Mouse (Mus musculus) ES-E14 (cell line): Measurements from ENCODE around the gene Trnt1. TPM values are rescaled to one million over a fixed set of nuclear protein-coding genes. Genes with fewer than 3 reads are reported as not detected.

Source experiments
- DNase-seq: peaks from one replicate; pipeline ENCODE4 v3.0.0-alpha.2; 2013; ENCODE audit warnings: low read depth, low spot score
- H3K27ac ChIP-seq: 2 replicates; pipeline ENCODE4 v1.5.1; 2012; ENCODE audit warnings: low read depth, mild to moderate bottlenecking, low read length, moderate library complexity, mixed read lengths; ENCODE audit not compliant: poor library complexity, insufficient read depth, severe bottlenecking
- H3K36me3 ChIP-seq: 2 replicates; pipeline ENCODE4 v1.6.1; 2012; ENCODE audit warnings: mild to moderate bottlenecking, low read length, moderate library complexity, mixed read lengths; ENCODE audit not compliant: control insufficient read depth, poor library complexity, insufficient read depth, severe bottlenecking
- H3K4me1 ChIP-seq, 2 experiments: fragments of 150-350 bp in 1 of 2; sonication (generic) in 1 of 2; 2 replicates each; pipeline ENCODE4 v1.6.1; 2012; ENCODE audit warnings: low read length in 2 of 2, mild to moderate bottlenecking in 1 of 2, mixed read lengths in 1 of 2; ENCODE audit not compliant: control insufficient read depth in 2 of 2, insufficient read depth in 2 of 2, poor library complexity in 1 of 2
- H3K4me3 ChIP-seq, 2 experiments: fragments of 150-350 bp in 1 of 2; sonication (generic) in 1 of 2; 2 replicates each; pipeline ENCODE4 v1.5.1; 2012; ENCODE audit warnings: low read length in 2 of 2, low read depth in 1 of 2, mild to moderate bottlenecking in 1 of 2, mixed read lengths in 1 of 2; ENCODE audit not compliant: insufficient read depth in 1 of 2, poor library complexity in 1 of 2, severe bottlenecking in 1 of 2
- H3K9ac ChIP-seq: 2 replicates; pipeline ENCODE4 v1.6.1; 2012; ENCODE audit warnings: low read depth, mild to moderate bottlenecking, low read length, mixed read lengths; ENCODE audit not compliant: poor library complexity, insufficient read depth, severe bottlenecking
- H3K9me3 ChIP-seq: fragments of 150-350 bp; sonication (generic); 2 replicates; pipeline ENCODE4 v1.6.1; 2012; ENCODE audit warnings: low read depth, mild to moderate bottlenecking, low read length; ENCODE audit not compliant: control insufficient read depth, insufficient read depth
- CHD2 ChIP-seq: IDR thresholded peaks from 2 replicates; pipeline ENCODE4 v1.6.1; 2014; ENCODE audit warnings: mild to moderate bottlenecking, low read depth, low read length, inconsistent platforms
- HCFC1 ChIP-seq: IDR thresholded peaks from 2 replicates; pipeline ENCODE4 v1.6.1; 2012; ENCODE audit warnings: low read length, inconsistent platforms, borderline replicate concordance; ENCODE audit not compliant: insufficient read depth
- MAFK ChIP-seq: IDR thresholded peaks from 2 replicates; pipeline ENCODE4 v1.6.1; 2014; ENCODE audit warnings: mild to moderate bottlenecking, low read depth, low read length, inconsistent platforms; ENCODE audit not compliant: insufficient read depth
- ZC3H11A ChIP-seq: IDR thresholded peaks from 2 replicates; pipeline ENCODE4 v1.6.1; 2012; ENCODE audit warnings: low read depth, mild to moderate bottlenecking, inconsistent platforms, low read length, borderline replicate concordance
- ZNF384 ChIP-seq: IDR thresholded peaks from 2 replicates; pipeline ENCODE4 v1.6.1; 2012; ENCODE audit warnings: low read depth, low read length, inconsistent platforms
- in situ Hi-C, 2 experiments: fragments of 600-800 bp; cut with MboI; formaldehyde crosslinking; loops; one replicate each; pipeline ENCODE4 v1.15.1; 2025; ENCODE audit warnings: low sequenced_read_pairs in 2 of 2, inconsistent platforms in 1 of 2; ENCODE audit not compliant: unreplicated experiment in 2 of 2
- total RNA-seq: library from RNA; depleted of rRNA; stranded (reverse); fragments of 300-350 nt; gene quantifications from 2 replicates; pipeline ENCODE4 v1.2.3, GENCODE M21; 2012

The Trnt1 gene
- total RNA-seq, 1 experiment = 72.9 TPM

GRCm38 (mm10) chr6:106792486-106792885 is 23.6 kb downstream of the Trnt1 start:
- no peak for TF ChIP-seq ZC3H11A
- no peak for TF ChIP-seq MAFK
- TF ChIP-seq CHD2 = no peak
- TF ChIP-seq HCFC1 = no peak
- no peak for TF ChIP-seq ZNF384
- in situ Hi-C loops = loop anchor here in 1 of 2 experiments (25.0 kb wide), 1 partner anchor 1270 kb away; the partner anchor contains the start of gene Setmar
- no peak overlapping the region for H3K27ac ChIP-seq
- no peak overlapping the region for H3K4me3 ChIP-seq
- H3K9ac ChIP-seq = no peak overlapping the region
- no peaks in the 10 kb centered on the region for H3K9me3 ChIP-seq
- DNase-seq = no peak
- peaks cover 15% of the 10 kb centered on the region for H3K36me3 ChIP-seq
- no peaks in the 10 kb centered on the region for H3K4me1 ChIP-seq

- Histone ChIP-seq H3K4me3 (no peak overlapping the region), H3K9ac (no peak overlapping the region), H3K4me1 (no peaks in the 10 kb centered on the region), H3K36me3 (peaks cover 15% of the 10 kb centered on the region), H3K27ac (no peak overlapping the region), H3K9me3 (no peaks in the 10 kb centered on the region)
- in situ Hi-C loops = loop anchor here in 1 of 2 experiments (25.0 kb wide), 1 partner anchor 1269 kb away; the partner anchor contains the start of gene Setmar
- DNase-seq = no peak
- no peak for TF ChIP-seq ZC3H11A
- no peak for TF ChIP-seq CHD2
- no peak for TF ChIP-seq HCFC1
- TF ChIP-seq ZNF384 = no peak
- TF ChIP-seq MAFK = no peak
These were observed 24.2 kb downstream of the Trnt1 start for GRCm38 (mm10) chr6:106793088-106793487.

GRCm38 (mm10) chr6:106793621-106794020 is 24.7 kb downstream of the Trnt1 start:
- Histone ChIP-seq H3K27ac (no peak overlapping the region), H3K36me3 (peaks cover 15% of the 10 kb centered on the region), H3K4me3 (no peak overlapping the region), H3K9me3 (no peaks in the 10 kb centered on the region), H3K9ac (no peak overlapping the region), H3K4me1 (no peaks in the 10 kb centered on the region)
- TF ChIP-seq ZC3H11A = no peak
- TF ChIP-seq MAFK = no peak
- TF ChIP-seq CHD2 = no peak
- TF ChIP-seq HCFC1 = no peak
- no peak for TF ChIP-seq ZNF384
- in situ Hi-C loops = loop anchor here in 1 of 2 experiments (25.0 kb wide), 1 partner anchor 1269 kb away; the partner anchor contains the start of gene Setmar
- no peak for DNase-seq

GRCm38 (mm10) chr6:106794094-106794814 is 25.3 kb downstream of the Trnt1 start:
- no peaks in the 10 kb centered on the region for H3K9me3 ChIP-seq
- no peaks in the 10 kb centered on the region for H3K4me1 ChIP-seq
- TF ChIP-seq ZNF384 = no peak
- no peak for TF ChIP-seq CHD2
- TF ChIP-seq MAFK = no peak
- TF ChIP-seq HCFC1 = no peak
- TF ChIP-seq ZC3H11A = no peak
- in situ Hi-C loops = loop anchor here in 1 of 2 experiments (25.0 kb wide), 1 partner anchor 1268 kb away; the partner anchor contains the start of gene Setmar
- no peak overlapping the region for H3K27ac ChIP-seq
- H3K4me3 ChIP-seq = no peak overlapping the region
- peaks cover 15% of the 10 kb centered on the region for H3K36me3 ChIP-seq
- DNase-seq = no peak
- no peak overlapping the region for H3K9ac ChIP-seq
